Mouse (Mus musculus) B cell, adult (primary cell): ENCODE measurements around the gene Ace. TPM values are rescaled to one million over a fixed set of nuclear protein-coding genes. Genes with fewer than 3 reads are reported as not detected.

Source experiments
- total RNA-seq: library from RNA; stranded (reverse); gene quantifications from 4 replicates; pipeline ENCODE4 v1.2.4, GENCODE M21; 2023; ENCODE audit not compliant: inconsistent age

Gene Ace
- total RNA-seq, result 0.22 TPM in 1 of 4 replicates, not detected in the others

GRCm38 (mm10) chr11:105967741-105968574, at the start of gene Ace:
Gene Ace (plus strand): TSS chr11:105967945.

GRCm38 (mm10) chr11:105952911-105953386, 14.8 kb upstream of the Ace start, which contains the start of gene Cyb561:
Gene Cyb561 (minus strand): TSS chr11:105953336.

GRCm38 (mm10) chr11:105994375-105994774, 26.6 kb downstream of the Ace start, which contains the start of gene Ace3:
Gene Ace3 (plus strand): TSS chr11:105994675.

DNA sequence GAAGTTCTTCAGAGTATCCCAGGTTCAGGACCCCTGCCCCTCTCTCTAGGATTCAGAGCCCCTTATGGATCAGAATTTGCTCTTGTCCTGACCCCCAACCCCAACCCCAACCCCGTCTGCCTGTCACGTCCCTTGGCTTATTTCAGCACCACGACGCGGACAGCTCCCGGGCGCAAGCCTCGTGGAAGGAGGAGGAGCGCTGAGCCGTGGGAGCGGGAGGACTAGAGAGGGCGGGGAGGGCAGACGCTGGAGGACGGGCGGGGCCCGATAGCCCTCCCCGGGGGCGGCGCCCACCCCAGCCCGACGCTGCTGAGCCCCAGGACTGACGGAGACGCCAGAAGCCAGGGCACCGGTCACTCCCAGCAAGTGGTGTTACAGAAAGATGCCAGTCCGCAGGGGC, 40.1 kb downstream of the Ace start, which contains the start of gene Kcnh6:
Kcnh6 (plus strand) TSS at position 304 of the 400 bp plus-strand sequence.

GRCm38 (mm10) chr11:106036548-106037417, 69.0 kb downstream of the Ace start, which contains the start of gene Dcaf7:
Gene Dcaf7 (plus strand): TSS chr11:106036872.

Other genes starting within 250 kb of the Ace start
- 0.54 TPM in 1 of 4 replicates, not detected in the others for gene Cyb561, start 14.6 kb upstream of the Ace start, total RNA-seq
- not detected in 4 replicates for gene Ace3, start 26.7 kb downstream of the Ace start, total RNA-seq
- gene Kcnh6, start 40.2 kb downstream of the Ace start, total RNA-seq, result 0.19 to 0.30 TPM (median 0.21 TPM) in 3 of 4 replicates, not detected in the other
- gene Dcaf7, start 68.9 kb downstream of the Ace start, total RNA-seq, result 72.4 to 74.5 TPM (median 73.0 TPM) in 4 replicates
- gene Taco1, start 98.1 kb downstream of the Ace start, total RNA-seq, result 5.2 to 8.4 TPM (median 7.6 TPM) in 4 replicates
- gene Map3k3, start 116.7 kb downstream of the Ace start, total RNA-seq, result 124 to 129 TPM (median 126 TPM) in 4 replicates
- gene Gm10840, start 192.9 kb downstream of the Ace start, total RNA-seq, result 5.4 to 8.3 TPM (median 7.5 TPM) in 4 replicates
- 461 to 507 TPM (median 495 TPM) in 4 replicates for gene Limd2, start 192.9 kb downstream of the Ace start, total RNA-seq
- gene Strada, start 234.2 kb downstream of the Ace start, total RNA-seq, result 38.4 to 47.5 TPM (median 40.2 TPM) in 4 replicates
- gene Ccdc47, start 248.4 kb downstream of the Ace start, total RNA-seq, result 38.3 to 41.8 TPM (median 41.1 TPM) in 4 replicates
- 65.5 to 75.6 TPM (median 66.4 TPM) in 4 replicates for gene Ddx42, start 249.0 kb downstream of the Ace start, total RNA-seq